Mouse (Mus musculus): ENCODE results near the gene Angptl6. TPM values are rescaled to one million over a fixed set of nuclear protein-coding genes. Genes with fewer than 3 reads are reported as not detected.

The Angptl6 gene
- polyA plus RNA-seq, 2 experiments = 3.1 to 4.3 TPM

- no peaks in the 10 kb centered on the region for H3K27me3 ChIP-seq (ENCODE audit: control insufficient read depth, insufficient read depth, low read length)
- TF ChIP-seq POLR2A (IDR thresholded peaks at IDR 0.05; ENCODE audit: borderline replicate concordance, extremely low read depth, insufficient read depth, insufficient read length) = no peak
- no peak overlapping the region for H3K9ac ChIP-seq (ENCODE audit: low read depth, low read length, severe bottlenecking)
- no peak for ATAC-seq (ENCODE audit: low FRiP score, low read depth)
- peaks cover 3% of the 10 kb centered on the region; the same call in 1 of the 2 replicates for H3K4me1 ChIP-seq (ENCODE audit: control insufficient read depth, insufficient read depth, low read length)
- H3K4me3 ChIP-seq (replicated peaks; ENCODE audit: low read length) = no peak overlapping the region
- H3K9me3 ChIP-seq (ENCODE audit: control insufficient read depth, low read length) = no peaks in the 10 kb centered on the region
- DNase-seq (ENCODE audit: low spot score) = peak; percentile 49
- 20% methylated on average over 13 of the region's 13 CpGs for whole genome bisulfite sequencing
- H3K4me2 ChIP-seq (replicated peaks; ENCODE audit: low read depth, low read length, severe bottlenecking) = no peak overlapping the region
- H3K27ac ChIP-seq (replicated peaks; ENCODE audit: low read depth, low read length) = no peak overlapping the region
- H3K36me3 ChIP-seq (ENCODE audit: control insufficient read depth, insufficient read depth, low read length) = peaks cover 24% of the 10 kb centered on the region
Observed at GRCm38 (mm10) chr9:20901466-20902173, 22.1 kb upstream of the Angptl6 start.

GRCm38 (mm10) chr9:20898511-20899073, 19.1 kb upstream of the Angptl6 start, which contains the start of gene Eif3g:
Eif3g (minus strand) TSS chr9:20898623.
- ATAC-seq (ENCODE audit: low FRiP score, low read depth) = peak; percentile 86
- Histone ChIP-seq H3K4me3 (replicated peaks; ENCODE audit: low read length) (peak within 1 kb of the TSS; percentile 90), H3K4me2 (replicated peaks; ENCODE audit: low read depth, low read length, severe bottlenecking) (peak within 1 kb of the TSS; percentile 92), H3K9me3 (ENCODE audit: control insufficient read depth, low read length) (no peaks in the 10 kb centered on the region), H3K36me3 (ENCODE audit: control insufficient read depth, insufficient read depth, low read length) (peaks cover 38% of the 10 kb centered on the region), H3K4me1 (ENCODE audit: control insufficient read depth, insufficient read depth, low read length) (peaks cover 3% of the 10 kb centered on the region; the same call in 1 of the 2 replicates), H3K27ac (replicated peaks; ENCODE audit: low read depth, low read length) (0 out of 2 replicates have a peak within 1 kb of the TSS, but pooled peaks have one; percentile 52), H3K27me3 (ENCODE audit: control insufficient read depth, insufficient read depth, low read length) (no peaks in the 10 kb centered on the region), H3K9ac (ENCODE audit: low read depth, low read length, severe bottlenecking) (peak within 1 kb of the TSS; percentile 91)
- 4% methylated on average over 34 of the region's 34 CpGs for WGBS
- DNase-seq (ENCODE audit: low spot score) = peak; percentile 87
- TF ChIP-seq POLR2A (IDR thresholded peaks at IDR 0.05; ENCODE audit: borderline replicate concordance, extremely low read depth, insufficient read depth, insufficient read length) = peak; percentile 80; the same call in 1 of the 2 replicates

- Histone ChIP-seq H3K4me3 (replicated peaks; ENCODE audit: low read length) (peak overlapping the region; percentile 90), H3K27me3 (ENCODE audit: control insufficient read depth, insufficient read depth, low read length) (no peaks in the 10 kb centered on the region), H3K9ac (ENCODE audit: low read depth, low read length, severe bottlenecking) (peak overlapping the region; percentile 91), H3K36me3 (ENCODE audit: control insufficient read depth, insufficient read depth, low read length) (peaks cover 44% of the 10 kb centered on the region), H3K27ac (replicated peaks; ENCODE audit: low read depth, low read length) (0 out of 2 replicates have a peak overlapping the region, but pooled peaks have one; percentile 52), H3K4me1 (ENCODE audit: control insufficient read depth, insufficient read depth, low read length) (peaks cover 3% of the 10 kb centered on the region; the same call in 1 of the 2 replicates), H3K4me2 (replicated peaks; ENCODE audit: low read depth, low read length, severe bottlenecking) (peak overlapping the region; percentile 92), H3K9me3 (ENCODE audit: control insufficient read depth, low read length) (no peaks in the 10 kb centered on the region)
- DNase-seq (ENCODE audit: low spot score) (no peak), ATAC-seq (ENCODE audit: low FRiP score, low read depth) (peak; percentile 39)
- no peak for TF ChIP-seq POLR2A (IDR thresholded peaks at IDR 0.05; ENCODE audit: borderline replicate concordance, extremely low read depth, insufficient read depth, insufficient read length)
- 7% methylated on average over 28 of the region's 39 CpGs for WGBS
Observed at GRCm38 (mm10) chr9:20897736-20898510, 18.4 kb upstream of the Angptl6 start.

- Histone ChIP-seq H3K36me3 (ENCODE audit: control insufficient read depth, insufficient read depth, low read length) (peaks cover 70% of the 10 kb centered on the region), H3K27me3 (ENCODE audit: control insufficient read depth, insufficient read depth, low read length) (no peaks in the 10 kb centered on the region), H3K4me1 (ENCODE audit: control insufficient read depth, insufficient read depth, low read length) (peaks cover 3% of the 10 kb centered on the region; the same call in 1 of the 2 replicates), H3K9me3 (ENCODE audit: control insufficient read depth, low read length) (no peaks in the 10 kb centered on the region), H3K4me2 (replicated peaks; ENCODE audit: low read depth, low read length, severe bottlenecking) (no peak overlapping the region), H3K27ac (replicated peaks; ENCODE audit: low read depth, low read length) (no peak overlapping the region), H3K9ac (ENCODE audit: low read depth, low read length, severe bottlenecking) (no peak overlapping the region), H3K4me3 (replicated peaks; ENCODE audit: low read length) (no peak overlapping the region)
- no peak for DNase-seq (ENCODE audit: low spot score)
- ATAC-seq (ENCODE audit: low FRiP score, low read depth) = no peak
- TF ChIP-seq POLR2A (IDR thresholded peaks at IDR 0.05; ENCODE audit: borderline replicate concordance, extremely low read depth, insufficient read depth, insufficient read length) = no peak
- 97% methylated on average over 9 of the region's 9 CpGs for WGBS
Observed at GRCm38 (mm10) chr9:20895382-20895781, 15.9 kb upstream of the Angptl6 start.

- ATAC-seq (ENCODE audit: low FRiP score, low read depth) = no peak
- Histone ChIP-seq H3K36me3 (ENCODE audit: control insufficient read depth, insufficient read depth, low read length) (peaks cover 77% of the 10 kb centered on the region), H3K9ac (ENCODE audit: low read depth, low read length, severe bottlenecking) (no peak overlapping the region), H3K27ac (replicated peaks; ENCODE audit: low read depth, low read length) (no peak overlapping the region), H3K9me3 (ENCODE audit: control insufficient read depth, low read length) (no peaks in the 10 kb centered on the region), H3K4me2 (replicated peaks; ENCODE audit: low read depth, low read length, severe bottlenecking) (no peak overlapping the region), H3K27me3 (ENCODE audit: control insufficient read depth, insufficient read depth, low read length) (no peaks in the 10 kb centered on the region), H3K4me3 (replicated peaks; ENCODE audit: low read length) (no peak overlapping the region), H3K4me1 (ENCODE audit: control insufficient read depth, insufficient read depth, low read length) (peaks cover 3% of the 10 kb centered on the region; the same call in 1 of the 2 replicates)
- no peak for DNase-seq (ENCODE audit: low spot score)
- no peak for TF ChIP-seq POLR2A (IDR thresholded peaks at IDR 0.05; ENCODE audit: borderline replicate concordance, extremely low read depth, insufficient read depth, insufficient read length)
- WGBS = 82% methylated on average over 15 of the region's 15 CpGs
Observed at GRCm38 (mm10) chr9:20894629-20895028, 15.1 kb upstream of the Angptl6 start.
